Mouse (Mus musculus) liver, embryonic 14.5 days (tissue): Measurements from ENCODE around the gene Asb14. TPM values are rescaled to one million over a fixed set of nuclear protein-coding genes. Genes with fewer than 3 reads are reported as not detected.

ENCODE experiments used
- ATAC-seq: fragments of 200-750 bp; cut with Nextera tagmentation; 2 replicates; pipeline ENCODE4 v1.8.0; 2017; ENCODE audit warnings: moderate number of reproducible peaks, mild to moderate bottlenecking, moderate library complexity; ENCODE audit not compliant: insufficient read depth
- DNase-seq, 3 experiments: peaks; one replicate each; pipeline ENCODE4 v3.0.0-alpha.2; 2012 to 2013; ENCODE audit warnings: low read depth in 3 of 3, low spot score in 3 of 3
- H3K27ac ChIP-seq: fragments of 300-500 bp; sonication (generic); 2 replicates; pipeline ENCODE4 v1.5.1; 2014; ENCODE audit warnings: moderate library complexity, mild to moderate bottlenecking, control low read depth, inconsistent platforms
- H3K27me3 ChIP-seq: fragments of 300-500 bp; sonication (generic); 2 replicates; pipeline ENCODE4 v1.6.1; 2014; ENCODE audit warnings: mild to moderate bottlenecking, low read length, moderate library complexity; ENCODE audit not compliant: control insufficient read depth, insufficient read depth
- H3K36me3 ChIP-seq: fragments of 300-500 bp; sonication (generic); replicated peaks from 2 replicates; pipeline ENCODE4 v1.6.1; 2014; ENCODE audit warnings: low read depth; ENCODE audit not compliant: control insufficient read depth, insufficient read depth
- H3K4me1 ChIP-seq, 2 experiments: fragments of 200-500 bp in 1 of 2; fragments of 300-500 bp in 1 of 2; sonication (generic) in 1 of 2; replicated peaks; 2 replicates each; pipeline ENCODE4 v1.6.1; 2012 to 2014; ENCODE audit warnings: antibody characterized with exemption in 1 of 2, inconsistent platforms in 1 of 2, low read length in 1 of 2; ENCODE audit not compliant: control insufficient read depth in 2 of 2, insufficient read depth in 2 of 2
- H3K4me2 ChIP-seq: fragments of 300-500 bp; sonication (generic); 2 replicates; pipeline ENCODE4 v1.6.1; 2014; ENCODE audit warnings: low read depth, mild to moderate bottlenecking, control low read depth, moderate library complexity
- H3K4me3 ChIP-seq, 2 experiments: fragments of 200-500 bp in 1 of 2; fragments of 300-500 bp in 1 of 2; sonication (generic) in 1 of 2; 2 replicates each; pipeline ENCODE4 v1.5.1; 2012 to 2014; ENCODE audit warnings: low read depth in 2 of 2, low read length in 2 of 2, mild to moderate bottlenecking in 2 of 2, control low read depth in 1 of 2, inconsistent platforms in 1 of 2, moderate library complexity in 1 of 2; ENCODE audit not compliant: insufficient read depth in 1 of 2
- H3K9ac ChIP-seq: fragments of 300-500 bp; sonication (generic); replicated peaks from 2 replicates; pipeline ENCODE4 v1.6.1; 2014; ENCODE audit warnings: mild to moderate bottlenecking, control low read depth, moderate library complexity
- H3K9me3 ChIP-seq: fragments of 300-500 bp; sonication (generic); 2 replicates; pipeline ENCODE4 v1.6.1; 2016; ENCODE audit warnings: low read length, mixed read lengths; ENCODE audit not compliant: control insufficient read depth
- CTCF ChIP-seq: IDR thresholded peaks from 2 replicates; pipeline ENCODE4 v1.5.1; 2016; ENCODE audit warnings: antibody characterized with exemption, low read depth, control low read depth
- EP300 ChIP-seq: IDR thresholded peaks from 2 replicates; pipeline ENCODE4 v1.6.1; 2016; ENCODE audit warnings: antibody characterized with exemption, low read depth
- WGBS: fragments of 180-500 bp; shearing (Covaris S2); extraction: QIAGEN DNeasy Blood & Tissue Kit; methylation state at CpG from one replicate; pipeline ENCODE4 v1.1.7; 2014; ENCODE audit not compliant: insufficient replicate concordance; 5-methylcytosine and 5-hydroxymethylcytosine counted together
- polyA plus RNA-seq, 2 experiments: library from polyadenylated mRNA; depleted of rRNA in 1 of 2; stranded (reverse) in 1 of 2; unstranded in 1 of 2; fragments of >200 nt; fragmentation: Nextera tagmentation in 1 of 2; extraction: Ambion mirVana in 1 of 2; gene quantifications; 2 replicates each; pipeline versions ENCODE4 v1.2.1 to v1.2.3; 2012 to 2014

Asb14 gene
- polyA plus RNA-seq (2012; rRNA removed) = 0.10 TPM in 1 of 2 replicates, not detected in the other
- polyA plus RNA-seq (2014; fragmentation: Nextera tagmentation; extraction: Ambion mirVana) = not detected in 2 replicates

- Histone ChIP-seq H3K27ac (no peak within 1 kb of the TSS), H3K9me3 (no peaks in the 10 kb centered on the region), H3K4me3 (no peak within 1 kb of the TSS), H3K36me3 (no peaks in the 10 kb centered on the region), H3K4me2 (no peak within 1 kb of the TSS), H3K4me1 (peaks cover 0 to 2% of the 10 kb centered on the region in 2 experiments; a peak in 2 of 4 replicates), H3K27me3 (no peaks in the 10 kb centered on the region), H3K9ac (no peak within 1 kb of the TSS)
- TF ChIP-seq EP300 (no peak), CTCF (no peak)
- no peak for ATAC-seq
- WGBS = 72% methylated on average over 4 of the region's 4 CpGs
- DNase-seq = no peak
Measured at GRCm38 (mm10) chr14:26894392-26894791, at the start of gene Asb14. Gene Asb14 (plus strand): TSS chr14:26894557.

- no peak overlapping the region for H3K9ac ChIP-seq
- no peak for DNase-seq
- H3K36me3 ChIP-seq = no peaks in the 10 kb centered on the region
- no peaks in the 10 kb centered on the region for H3K27me3 ChIP-seq
- H3K4me1 ChIP-seq = no peaks in the 10 kb centered on the region
- no peaks in the 10 kb centered on the region for H3K9me3 ChIP-seq
- no peak for TF ChIP-seq CTCF
- no peak for TF ChIP-seq EP300
- H3K4me2 ChIP-seq = no peak overlapping the region
- 50% methylated on average over 8 of the region's 8 CpGs for WGBS
- ATAC-seq = no peak
- no peak overlapping the region for H3K4me3 ChIP-seq
- no peak overlapping the region for H3K27ac ChIP-seq
Measured at GRCm38 (mm10) chr14:26853053-26853452, 41.3 kb upstream of the Asb14 start.

- Histone ChIP-seq H3K4me2 (no peak overlapping the region), H3K4me1 (peaks cover 0 to 2% of the 10 kb centered on the region in 2 experiments; a peak in 1 of 4 replicates), H3K27ac (no peak overlapping the region), H3K4me3 (no peak overlapping the region), H3K9me3 (no peaks in the 10 kb centered on the region), H3K27me3 (no peaks in the 10 kb centered on the region), H3K9ac (no peak overlapping the region), H3K36me3 (no peaks in the 10 kb centered on the region)
- DNase-seq (no peak), ATAC-seq (no peak)
- TF ChIP-seq CTCF (no peak), EP300 (no peak)
- 48% methylated on average over 2 of the region's 2 CpGs for WGBS
Measured at GRCm38 (mm10) chr14:26854066-26854465, 40.3 kb upstream of the Asb14 start.

DNA sequence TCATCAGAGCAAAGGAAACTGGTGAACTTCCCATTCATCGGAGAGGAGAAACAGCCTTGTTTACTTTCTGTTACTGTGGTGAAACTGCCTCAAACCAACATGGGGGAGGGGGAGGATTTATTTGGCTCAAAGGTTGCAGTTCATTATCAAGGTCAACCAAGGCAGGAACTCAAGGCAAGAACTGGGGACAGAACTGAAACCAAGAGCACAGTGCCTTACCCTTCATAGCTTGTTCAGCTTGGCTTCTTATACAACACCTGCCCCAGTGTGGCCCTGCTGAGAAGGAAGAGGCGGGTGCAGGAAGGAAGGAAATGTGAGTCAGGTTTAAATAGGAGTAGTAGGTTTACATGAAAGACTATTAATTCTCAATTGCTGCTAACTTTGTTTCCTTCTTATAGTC lies 36.0 kb upstream of the Asb14 start:
- no peaks in the 10 kb centered on the region for H3K27me3 ChIP-seq
- H3K27ac ChIP-seq = no peak overlapping the region
- peaks cover 0 to 2% of the 10 kb centered on the region in 2 experiments; a peak in 1 of 4 replicates for H3K4me1 ChIP-seq
- no peak for ATAC-seq
- no peak overlapping the region for H3K4me3 ChIP-seq
- TF ChIP-seq CTCF = no peak
- no peak for TF ChIP-seq EP300
- H3K36me3 ChIP-seq = no peaks in the 10 kb centered on the region
- H3K9me3 ChIP-seq = no peaks in the 10 kb centered on the region
- 0 out of 2 replicates have a peak overlapping the region, but pooled peaks have one; percentile 4 for H3K4me2 ChIP-seq
- no peak overlapping the region for H3K9ac ChIP-seq
- WGBS = 23% methylated on average over 2 of the region's 2 CpGs
- DNase-seq = peak in 2 of 3 experiments; percentile 3 to 7

DNA sequence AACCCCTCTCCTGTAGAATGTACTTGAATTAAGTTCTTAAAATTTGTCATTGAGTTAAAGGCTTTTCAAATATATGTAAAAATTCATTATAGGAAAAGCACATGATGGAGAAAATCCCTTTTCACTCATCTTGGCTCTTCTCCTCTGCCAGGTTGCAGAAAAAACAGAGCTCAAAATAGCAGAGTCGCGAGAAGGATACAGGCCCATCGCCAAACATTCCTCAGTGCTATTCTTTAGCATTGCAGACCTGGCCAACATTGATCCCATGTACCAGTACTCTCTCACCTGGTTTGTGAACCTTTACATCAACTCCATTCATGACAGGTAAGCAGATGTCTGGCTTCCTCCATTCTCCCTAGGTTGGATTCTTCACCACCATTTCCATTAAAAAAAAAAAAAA lies 35.3 kb upstream of the Asb14 start:
- Histone ChIP-seq H3K36me3 (no peaks in the 10 kb centered on the region), H3K4me2 (no peak overlapping the region), H3K9ac (no peak overlapping the region), H3K27me3 (no peaks in the 10 kb centered on the region), H3K9me3 (no peaks in the 10 kb centered on the region), H3K4me3 (no peak overlapping the region), H3K4me1 (peaks cover 0 to 2% of the 10 kb centered on the region in 2 experiments; a peak in 1 of 4 replicates), H3K27ac (no peak overlapping the region)
- TF ChIP-seq CTCF (no peak), EP300 (no peak)
- ATAC-seq (no peak), DNase-seq (no peak)
- 79% methylated on average over 3 of the region's 3 CpGs for WGBS
